Mouse (Mus musculus): Measurements from ENCODE around the gene Epyc. TPM values are rescaled to one million over a fixed set of nuclear protein-coding genes. Genes with fewer than 3 reads are reported as not detected.

The Epyc gene
- polyA plus RNA-seq, 1 experiment from 2014 or later, result 0.47 TPM

DNA sequence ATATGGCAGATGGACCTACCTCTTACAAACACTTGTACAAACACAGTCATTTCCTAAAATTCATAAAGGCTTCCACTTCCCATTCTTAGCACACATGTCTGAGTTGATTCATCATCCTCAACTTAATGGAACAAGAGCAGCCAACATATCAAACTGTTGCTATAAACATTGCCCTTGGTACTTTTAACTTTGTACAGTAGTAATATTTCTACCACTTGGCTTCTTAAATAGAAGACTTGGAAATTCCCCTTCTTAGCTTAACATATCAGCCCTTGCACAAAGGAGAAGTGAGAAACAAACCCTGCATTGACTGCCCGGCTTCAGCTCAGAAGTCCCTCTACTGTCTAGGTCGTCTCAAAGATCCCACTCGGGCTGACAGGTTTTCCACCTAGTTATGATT is 12.8 kb upstream of the Epyc start:
- WGBS, result 70% methylated on average over 3 of the region's 3 CpGs

DNA sequence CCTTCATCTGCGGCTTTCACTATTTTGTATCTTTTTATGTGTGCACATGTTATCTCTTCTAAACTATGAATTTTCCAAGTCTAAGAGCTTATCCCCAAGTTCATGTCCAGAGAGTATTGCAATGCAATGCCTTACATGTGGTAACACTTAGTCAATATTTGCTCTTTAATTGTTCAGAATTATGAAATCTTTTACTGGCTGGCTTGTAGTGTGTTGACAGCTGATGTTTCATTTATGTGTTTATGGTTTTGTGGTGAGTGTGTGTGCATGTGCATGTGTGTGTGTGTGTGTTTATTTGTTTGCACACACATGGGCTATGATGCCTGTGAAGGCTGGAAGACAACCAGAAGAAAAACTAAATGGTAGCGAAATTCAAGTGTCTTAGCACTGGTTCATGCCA is 1.9 kb upstream of the Epyc start:
- no peak overlapping the region for H3K4me2 ChIP-seq (ENCODE audit: low read length)

More for the DNA sequence above, 12.8 kb upstream of the Epyc start:
- H3K4me2 ChIP-seq (ENCODE audit: low read length), result no peak overlapping the region
- H3K9me3 ChIP-seq (ENCODE audit: control insufficient read depth, low read length), result no peaks in the 10 kb centered on the region
- H3K9ac ChIP-seq (ENCODE audit: low read length), result no peak overlapping the region
- H3K4me3 ChIP-seq (ENCODE audit: low read depth, low read length), result no peak overlapping the region
- no peak overlapping the region; the same call in 1 of the 2 replicates for H3K27ac ChIP-seq (ENCODE audit: low read depth)
- no peaks in the 10 kb centered on the region for H3K36me3 ChIP-seq (ENCODE audit: control insufficient read depth, insufficient read depth, low read length)
- ATAC-seq (replicated peaks; ENCODE audit: low FRiP score, low TSS enrichment, low read depth), result no peak
- no peak for DNase-seq (ENCODE audit: low spot score)
- no peaks in the 10 kb centered on the region for H3K4me1 ChIP-seq (replicated peaks; ENCODE audit: control insufficient read depth, insufficient read depth, low read length)
- H3K27me3 ChIP-seq (replicated peaks; ENCODE audit: control insufficient read depth, insufficient read depth, low read length), result no peaks in the 10 kb centered on the region

DNA sequence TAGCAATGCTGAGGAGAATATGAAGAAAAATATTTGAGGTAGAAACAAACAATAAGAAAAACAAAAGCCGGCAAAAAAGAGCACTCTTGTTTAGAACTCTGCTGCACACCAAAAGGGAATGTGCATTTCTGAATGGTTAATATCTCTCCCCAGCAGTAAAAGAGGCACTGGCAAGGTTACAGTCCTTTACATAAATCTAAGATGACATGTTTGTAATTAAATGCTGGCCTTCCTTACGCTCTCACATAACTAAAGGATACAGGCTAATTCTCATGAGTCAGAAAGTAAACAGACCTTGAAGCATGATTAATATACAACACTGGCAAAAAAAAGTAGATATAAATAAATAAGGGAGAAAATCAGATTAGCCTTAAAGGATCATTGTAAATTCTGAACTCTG is 6.5 kb downstream of the Epyc start:
- no peaks in the 10 kb centered on the region for H3K36me3 ChIP-seq (ENCODE audit: control insufficient read depth, insufficient read depth, low read length)
- no peak overlapping the region for H3K4me3 ChIP-seq (ENCODE audit: low read depth, low read length)
- no peak for ATAC-seq (replicated peaks; ENCODE audit: low FRiP score, low TSS enrichment, low read depth)
- H3K9me3 ChIP-seq (ENCODE audit: control insufficient read depth, low read length), result no peaks in the 10 kb centered on the region
- H3K27me3 ChIP-seq (replicated peaks; ENCODE audit: control insufficient read depth, insufficient read depth, low read length), result no peaks in the 10 kb centered on the region
- no peak overlapping the region for H3K9ac ChIP-seq (ENCODE audit: low read length)
- DNase-seq (ENCODE audit: low spot score), result no peak
- 20% methylated on average over 2 of the region's 2 CpGs for WGBS
- 0 out of 2 replicates have a peak overlapping the region, but pooled peaks have one; percentile 9 for H3K27ac ChIP-seq (ENCODE audit: low read depth)
- no peaks in the 10 kb centered on the region for H3K4me1 ChIP-seq (replicated peaks; ENCODE audit: control insufficient read depth, insufficient read depth, low read length)
- H3K4me2 ChIP-seq (ENCODE audit: low read length), result no peak overlapping the region

More for the DNA sequence above, 1.9 kb upstream of the Epyc start:
- Histone ChIP-seq H3K27me3 (replicated peaks; ENCODE audit: control insufficient read depth, insufficient read depth, low read length) (no peaks in the 10 kb centered on the region), H3K9ac (ENCODE audit: low read length) (no peak overlapping the region), H3K4me1 (replicated peaks; ENCODE audit: control insufficient read depth, insufficient read depth, low read length) (no peaks in the 10 kb centered on the region), H3K36me3 (ENCODE audit: control insufficient read depth, insufficient read depth, low read length) (no peaks in the 10 kb centered on the region), H3K4me3 (ENCODE audit: low read depth, low read length) (no peak overlapping the region), H3K9me3 (ENCODE audit: control insufficient read depth, low read length) (no peaks in the 10 kb centered on the region), H3K27ac (ENCODE audit: low read depth) (no peak overlapping the region)
- WGBS, result 96% methylated on average over 2 of the region's 2 CpGs
- no peak for ATAC-seq (replicated peaks; ENCODE audit: low FRiP score, low TSS enrichment, low read depth)
- DNase-seq (ENCODE audit: low spot score), result no peak

DNA sequence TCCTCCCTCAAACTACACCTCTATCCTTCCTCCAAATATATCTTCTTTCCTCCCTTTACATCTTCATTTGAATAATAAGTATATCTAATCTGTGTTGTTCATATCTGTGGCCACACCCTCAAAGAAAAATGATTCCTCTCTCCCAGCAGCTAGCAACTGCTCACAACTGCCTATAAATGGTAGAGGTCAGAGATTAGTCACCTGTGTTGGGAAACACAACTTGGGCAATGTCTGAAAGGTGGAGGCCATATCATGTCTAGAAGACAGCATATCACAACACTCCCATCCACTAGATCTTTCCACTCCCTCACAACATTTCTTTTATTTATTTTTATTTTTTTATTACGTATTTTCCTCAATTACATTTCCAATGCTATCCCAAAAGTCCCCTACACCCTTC is 15.6 kb downstream of the Epyc start:
- Histone ChIP-seq H3K9ac (ENCODE audit: low read length) (no peak overlapping the region), H3K4me1 (replicated peaks; ENCODE audit: control insufficient read depth, insufficient read depth, low read length) (no peaks in the 10 kb centered on the region), H3K9me3 (ENCODE audit: control insufficient read depth, low read length) (no peaks in the 10 kb centered on the region), H3K4me3 (ENCODE audit: low read depth, low read length) (no peak overlapping the region), H3K36me3 (ENCODE audit: control insufficient read depth, insufficient read depth, low read length) (no peaks in the 10 kb centered on the region), H3K27me3 (replicated peaks; ENCODE audit: control insufficient read depth, insufficient read depth, low read length) (no peaks in the 10 kb centered on the region), H3K4me2 (ENCODE audit: low read length) (no peak overlapping the region), H3K27ac (ENCODE audit: low read depth) (no peak overlapping the region)
- ATAC-seq (replicated peaks; ENCODE audit: low FRiP score, low TSS enrichment, low read depth), result no peak
- 97% methylated on average over 1 of the region's 1 CpGs for WGBS
- DNase-seq (ENCODE audit: low spot score), result no peak

DNA sequence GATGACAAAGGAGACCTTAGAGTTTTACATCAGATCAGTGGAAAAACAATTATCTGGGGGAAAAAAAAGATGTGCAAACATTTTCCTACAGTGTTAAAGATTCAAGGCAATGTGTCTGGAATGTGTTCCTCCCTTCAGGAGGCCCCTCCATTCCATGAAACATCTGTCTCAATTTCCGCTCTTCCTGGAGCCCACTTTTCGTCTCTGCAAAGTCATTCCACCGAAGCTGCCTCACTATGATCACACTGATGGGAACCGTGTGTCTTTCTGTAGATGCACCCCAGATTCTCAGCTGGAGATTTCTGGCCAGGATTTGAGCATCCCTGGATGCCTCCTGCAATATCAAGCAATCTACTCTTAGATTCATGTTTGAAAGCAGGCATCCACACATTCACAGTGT is 24.8 kb downstream of the Epyc start:
- WGBS, result 36% methylated on average over 4 of the region's 4 CpGs

DNA sequence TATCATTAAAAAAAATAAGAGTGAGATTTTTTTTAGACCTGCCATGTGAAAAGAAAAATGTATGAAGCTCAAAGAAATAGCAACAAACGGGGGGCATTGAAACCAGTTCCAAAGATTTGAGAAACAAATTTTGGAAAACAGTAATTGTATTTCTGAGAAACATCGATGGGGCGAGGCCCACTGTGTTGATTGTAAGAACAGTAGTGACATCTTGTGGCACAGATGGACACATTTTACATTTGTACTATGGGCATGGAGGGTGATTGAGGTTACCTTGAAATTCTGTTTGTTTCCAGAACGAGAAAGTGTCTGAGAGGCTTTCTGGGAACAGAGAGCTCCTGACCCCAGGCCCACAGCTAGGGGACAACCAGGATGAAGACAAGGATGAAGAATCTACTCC is 26.3 kb downstream of the Epyc start:
- ATAC-seq (replicated peaks; ENCODE audit: low FRiP score, low TSS enrichment, low read depth) (no peak), DNase-seq (ENCODE audit: low spot score) (no peak)
- H3K9me3 ChIP-seq (ENCODE audit: control insufficient read depth, low read length), result no peaks in the 10 kb centered on the region
- no peaks in the 10 kb centered on the region for H3K27me3 ChIP-seq (replicated peaks; ENCODE audit: control insufficient read depth, insufficient read depth, low read length)
- H3K4me1 ChIP-seq (replicated peaks; ENCODE audit: control insufficient read depth, insufficient read depth, low read length), result peaks cover 8% of the 10 kb centered on the region; the same call in 1 of the 2 replicates
- no peaks in the 10 kb centered on the region for H3K36me3 ChIP-seq (ENCODE audit: control insufficient read depth, insufficient read depth, low read length)
- WGBS, result 37% methylated on average over 4 of the region's 4 CpGs
- H3K4me3 ChIP-seq (ENCODE audit: low read depth, low read length), result no peak overlapping the region
- H3K4me2 ChIP-seq (ENCODE audit: low read length), result no peak overlapping the region
- no peak overlapping the region for H3K9ac ChIP-seq (ENCODE audit: low read length)
- no peak overlapping the region for H3K27ac ChIP-seq (ENCODE audit: low read depth)

More for the DNA sequence above, 24.8 kb downstream of the Epyc start:
- Histone ChIP-seq H3K4me3 (ENCODE audit: low read depth, low read length) (no peak overlapping the region), H3K4me1 (replicated peaks; ENCODE audit: control insufficient read depth, insufficient read depth, low read length) (peaks cover 8% of the 10 kb centered on the region; the same call in 1 of the 2 replicates), H3K9me3 (ENCODE audit: control insufficient read depth, low read length) (no peaks in the 10 kb centered on the region), H3K4me2 (ENCODE audit: low read length) (no peak overlapping the region), H3K9ac (ENCODE audit: low read length) (no peak overlapping the region), H3K27me3 (replicated peaks; ENCODE audit: control insufficient read depth, insufficient read depth, low read length) (no peaks in the 10 kb centered on the region), H3K27ac (ENCODE audit: low read depth) (peak overlapping the region; percentile 52), H3K36me3 (ENCODE audit: control insufficient read depth, insufficient read depth, low read length) (no peaks in the 10 kb centered on the region)
- DNase-seq (ENCODE audit: low spot score) (peak; percentile 60), ATAC-seq (replicated peaks; ENCODE audit: low FRiP score, low TSS enrichment, low read depth) (no peak)

DNA sequence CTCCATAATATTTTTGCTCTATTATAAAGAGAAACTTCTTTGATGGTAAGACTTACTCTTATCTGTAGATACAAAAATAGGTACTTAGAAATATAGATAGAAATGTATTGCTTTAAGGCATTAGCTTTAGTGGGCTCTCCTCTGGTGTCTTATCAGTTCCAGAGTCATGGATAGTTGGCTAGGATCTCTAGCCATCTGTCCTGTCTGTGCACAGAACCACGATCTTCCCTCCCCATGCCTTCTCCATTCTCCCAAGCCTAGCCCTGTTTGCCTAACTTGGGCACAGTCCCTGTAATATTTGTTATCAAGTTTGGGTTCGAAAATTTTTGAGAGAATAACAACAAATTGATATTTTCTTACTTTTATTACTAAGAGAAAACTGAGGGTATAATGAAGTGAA is 29.4 kb downstream of the Epyc start:
- Histone ChIP-seq H3K27ac (ENCODE audit: low read depth) (no peak overlapping the region), H3K27me3 (replicated peaks; ENCODE audit: control insufficient read depth, insufficient read depth, low read length) (no peaks in the 10 kb centered on the region), H3K4me1 (replicated peaks; ENCODE audit: control insufficient read depth, insufficient read depth, low read length) (peaks cover 5% of the 10 kb centered on the region; the same call in 1 of the 2 replicates), H3K9ac (ENCODE audit: low read length) (no peak overlapping the region), H3K9me3 (ENCODE audit: control insufficient read depth, low read length) (no peaks in the 10 kb centered on the region), H3K4me3 (ENCODE audit: low read depth, low read length) (no peak overlapping the region), H3K4me2 (ENCODE audit: low read length) (no peak overlapping the region), H3K36me3 (ENCODE audit: control insufficient read depth, insufficient read depth, low read length) (no peaks in the 10 kb centered on the region)
- no peak for ATAC-seq (replicated peaks; ENCODE audit: low FRiP score, low TSS enrichment, low read depth)
- 81% methylated on average over 2 of the region's 2 CpGs for WGBS
- DNase-seq (ENCODE audit: low spot score), result no peak

DNA sequence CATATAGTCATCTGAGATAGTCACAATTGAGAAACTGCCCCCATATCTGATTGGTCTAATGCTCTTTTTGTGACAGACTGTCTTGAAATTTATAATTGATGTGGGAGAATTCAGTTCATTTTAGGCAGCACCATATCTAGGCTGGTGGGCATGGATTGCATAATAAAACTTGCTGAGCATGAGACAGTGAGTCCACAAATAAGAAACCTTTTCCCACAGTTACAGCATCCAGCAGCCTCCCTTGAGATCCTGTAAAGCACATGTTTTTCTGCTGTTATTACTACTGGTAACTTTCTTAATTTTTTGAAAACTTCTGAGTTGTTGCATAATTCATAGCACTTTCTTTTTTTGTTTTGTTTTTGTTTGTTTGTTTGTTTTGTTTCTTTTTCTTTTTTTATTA is 39.1 kb downstream of the Epyc start:
- Histone ChIP-seq H3K9me3 (ENCODE audit: control insufficient read depth, low read length) (no peaks in the 10 kb centered on the region), H3K27me3 (replicated peaks; ENCODE audit: control insufficient read depth, insufficient read depth, low read length) (no peaks in the 10 kb centered on the region), H3K9ac (ENCODE audit: low read length) (no peak overlapping the region), H3K27ac (ENCODE audit: low read depth) (no peak overlapping the region), H3K4me3 (ENCODE audit: low read depth, low read length) (no peak overlapping the region), H3K4me1 (replicated peaks; ENCODE audit: control insufficient read depth, insufficient read depth, low read length) (no peaks in the 10 kb centered on the region), H3K4me2 (ENCODE audit: low read length) (no peak overlapping the region), H3K36me3 (ENCODE audit: control insufficient read depth, insufficient read depth, low read length) (no peaks in the 10 kb centered on the region)
- DNase-seq (ENCODE audit: low spot score), result no peak
- ATAC-seq (replicated peaks; ENCODE audit: low FRiP score, low TSS enrichment, low read depth), result no peak

DNA sequence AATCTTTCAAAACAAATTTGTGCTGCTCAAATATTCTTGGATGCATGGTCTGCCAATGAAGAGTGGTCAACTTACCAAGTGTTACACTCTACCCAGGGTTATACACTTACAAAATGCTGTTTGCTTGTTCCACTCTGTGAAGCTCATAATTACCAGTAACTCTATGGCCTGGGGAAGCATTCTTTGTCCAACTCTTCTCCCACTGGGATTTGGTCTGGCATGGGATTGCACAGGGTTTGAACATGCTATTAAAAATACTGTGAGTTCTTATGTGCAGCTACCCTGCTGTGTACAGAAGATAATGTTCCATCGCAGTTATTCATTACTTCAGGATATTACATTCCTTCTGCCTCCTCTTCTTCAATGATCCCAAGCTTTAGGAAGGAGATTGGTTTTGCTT is 43.3 kb downstream of the Epyc start:
- Histone ChIP-seq H3K4me3 (ENCODE audit: low read depth, low read length) (no peak overlapping the region), H3K4me2 (ENCODE audit: low read length) (no peak overlapping the region), H3K4me1 (replicated peaks; ENCODE audit: control insufficient read depth, insufficient read depth, low read length) (no peaks in the 10 kb centered on the region), H3K27me3 (replicated peaks; ENCODE audit: control insufficient read depth, insufficient read depth, low read length) (no peaks in the 10 kb centered on the region), H3K27ac (ENCODE audit: low read depth) (no peak overlapping the region), H3K9me3 (ENCODE audit: control insufficient read depth, low read length) (no peaks in the 10 kb centered on the region), H3K9ac (ENCODE audit: low read length) (no peak overlapping the region), H3K36me3 (ENCODE audit: control insufficient read depth, insufficient read depth, low read length) (no peaks in the 10 kb centered on the region)
- no peak for ATAC-seq (replicated peaks; ENCODE audit: low FRiP score, low TSS enrichment, low read depth)
- no peak for DNase-seq (ENCODE audit: low spot score)
- 83% methylated on average over 1 of the region's 1 CpGs for WGBS
